Mouse (Mus musculus) heart, adult 2 months (tissue): ENCODE measurements around the gene Pole3.

Experiments used
- CTCF ChIP-seq: fragments of 200-600 bp; IDR thresholded peaks from 2 replicates; pipeline ENCODE4 v1.8.1; 2022; ENCODE audit warnings: antibody characterized with exemption, mild to moderate bottlenecking, moderate library complexity
- EP300 ChIP-seq: fragments of 200-500 bp; IDR thresholded peaks from 2 replicates; pipeline ENCODE4 v1.6.1; 2011; ENCODE audit warnings: low read depth, low read length, control low read depth; ENCODE audit not compliant: insufficient read depth
- POLR2A ChIP-seq: fragments of 200-500 bp; IDR thresholded peaks from 2 replicates; pipeline ENCODE4 v1.6.1; 2011; ENCODE audit warnings: mild to moderate bottlenecking, low read depth, low read length, control low read depth; ENCODE audit not compliant: insufficient read depth

GRCm38 (mm10) chr4:62526256-62526655 is 1.4 kb upstream of the Pole3 start:
- TF ChIP-seq EP300: no peak
- no peak for TF ChIP-seq CTCF
- TF ChIP-seq POLR2A: no peak
